Mouse (Mus musculus): Measurements from ENCODE around the gene Zfp428. TPM values are rescaled to one million over a fixed set of nuclear protein-coding genes. Genes with fewer than 3 reads are reported as not detected.

Zfp428 gene
- polyA plus RNA-seq, 1 experiment from 2014 or later, result 83.8 TPM

Other genes starting within 250 kb of the Zfp428 start
- 7.1 and 8.8 TPM in 2 replicates for gene Zfp93, start 236.6 kb upstream of the Zfp428 start, polyA plus RNA-seq (2014; fragmentation: Nextera tagmentation; extraction: Ambion mirVana)
- 37.1 and 40.8 TPM in 2 replicates for gene Zfp61, start 205.8 kb upstream of the Zfp428 start, polyA plus RNA-seq (2014; fragmentation: Nextera tagmentation; extraction: Ambion mirVana)
- 13.0 and 14.3 TPM in 2 replicates for gene Zfp94, start 190.3 kb upstream of the Zfp428 start, polyA plus RNA-seq (2014; fragmentation: Nextera tagmentation; extraction: Ambion mirVana)
- gene Tescl, start 173.1 kb upstream of the Zfp428 start, polyA plus RNA-seq (2014; fragmentation: Nextera tagmentation; extraction: Ambion mirVana), result 0.26 TPM in 1 of 2 replicates, not detected in the other
- gene Lypd5, start 157.8 kb upstream of the Zfp428 start, polyA plus RNA-seq (2014; fragmentation: Nextera tagmentation; extraction: Ambion mirVana), result not detected in 2 replicates
- 2.8 and 3.4 TPM in 2 replicates for gene Kcnn4, start 136.7 kb upstream of the Zfp428 start, polyA plus RNA-seq (2014; fragmentation: Nextera tagmentation; extraction: Ambion mirVana)
- gene Smg9, start 107.4 kb upstream of the Zfp428 start, polyA plus RNA-seq (2014; fragmentation: Nextera tagmentation; extraction: Ambion mirVana), result 18.7 and 20.9 TPM in 2 replicates
- not detected in 2 replicates for gene Irgc1, start 54.7 kb upstream of the Zfp428 start, polyA plus RNA-seq (2014; fragmentation: Nextera tagmentation; extraction: Ambion mirVana)
- gene Plaur, start 44.5 kb upstream of the Zfp428 start, polyA plus RNA-seq (2014; fragmentation: Nextera tagmentation; extraction: Ambion mirVana), result 0.86 and 1.4 TPM in 2 replicates
- 6.6 and 6.7 TPM in 2 replicates for gene Cadm4, start 25.0 kb upstream of the Zfp428 start, polyA plus RNA-seq (2014; fragmentation: Nextera tagmentation; extraction: Ambion mirVana)
- gene AC161166.1, start 5.4 kb downstream of the Zfp428 start, polyA plus RNA-seq (2014; fragmentation: Nextera tagmentation; extraction: Ambion mirVana), result 0.55 and 0.59 TPM in 2 replicates
- gene Irgq, start 23.7 kb downstream of the Zfp428 start, polyA plus RNA-seq (2014; fragmentation: Nextera tagmentation; extraction: Ambion mirVana), result 13.4 and 14.0 TPM in 2 replicates
- gene Pinlyp, start 39.1 kb downstream of the Zfp428 start, polyA plus RNA-seq (2014; fragmentation: Nextera tagmentation; extraction: Ambion mirVana), result not detected in 2 replicates
- gene Xrcc1, start 39.3 kb downstream of the Zfp428 start, polyA plus RNA-seq (2014; fragmentation: Nextera tagmentation; extraction: Ambion mirVana), result 91.9 and 101 TPM in 2 replicates
- gene Ethe1, start 80.5 kb downstream of the Zfp428 start, polyA plus RNA-seq (2014; fragmentation: Nextera tagmentation; extraction: Ambion mirVana), result 18.8 and 19.6 TPM in 2 replicates
- 1.0 and 1.4 TPM in 2 replicates for gene Zfp575, start 80.6 kb downstream of the Zfp428 start, polyA plus RNA-seq (2014; fragmentation: Nextera tagmentation; extraction: Ambion mirVana)
- 0.07 TPM in 1 of 2 replicates, not detected in the other for gene Phldb3, start 103.8 kb downstream of the Zfp428 start, polyA plus RNA-seq (2014; fragmentation: Nextera tagmentation; extraction: Ambion mirVana)
- gene Lypd3, start 129.5 kb downstream of the Zfp428 start, polyA plus RNA-seq (2014; fragmentation: Nextera tagmentation; extraction: Ambion mirVana), result 0.76 and 0.83 TPM in 2 replicates
- not detected in 2 replicates for gene Tex101, start 169.7 kb downstream of the Zfp428 start, polyA plus RNA-seq (2014; fragmentation: Nextera tagmentation; extraction: Ambion mirVana)
- not detected in 2 replicates for gene BC049730, start 202.2 kb downstream of the Zfp428 start, polyA plus RNA-seq (2014; fragmentation: Nextera tagmentation; extraction: Ambion mirVana)
- gene Gm4763, start 219.9 kb downstream of the Zfp428 start, polyA plus RNA-seq (2014; fragmentation: Nextera tagmentation; extraction: Ambion mirVana), result not detected in 2 replicates